Mouse (Mus musculus) A20 (cell line): ENCODE results near the gene Cd8b1.
"Not testable (repeated sequence)": the region's sequence is repeated elsewhere in the genome, so short reads cannot be mapped to it uniquely, and the experiment has no call there.

Experiments
- DNase-seq: peaks from one replicate; pipeline ENCODE4 v3.0.0-alpha.2; 2011; ENCODE audit warnings: low read depth, low spot score

The Cd8b1 gene

DNA sequence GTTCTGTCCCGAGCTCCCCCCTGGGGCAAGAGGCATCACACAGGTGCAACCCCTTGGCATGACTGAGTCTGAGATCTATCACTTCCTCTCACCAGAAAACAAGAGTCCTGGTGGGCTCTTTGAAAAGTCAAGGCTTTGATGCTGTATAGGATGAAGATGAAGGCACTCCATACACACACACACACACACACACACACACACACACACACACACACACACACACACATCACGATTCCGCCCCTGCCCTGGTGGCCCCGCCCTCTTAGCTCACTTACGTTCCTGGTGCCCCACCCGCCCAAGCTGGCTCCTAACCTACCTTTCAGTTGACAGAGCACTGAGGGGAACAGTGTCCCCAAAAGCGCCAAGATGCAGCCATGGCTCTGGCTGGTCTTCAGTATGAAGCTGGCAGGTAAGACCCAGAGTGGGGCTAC is at the start of gene Cd8b1:
Gene Cd8b1 (plus strand): TSS at position 298 of the 431 bp plus-strand sequence.
- DNase-seq = no peak

DNA sequence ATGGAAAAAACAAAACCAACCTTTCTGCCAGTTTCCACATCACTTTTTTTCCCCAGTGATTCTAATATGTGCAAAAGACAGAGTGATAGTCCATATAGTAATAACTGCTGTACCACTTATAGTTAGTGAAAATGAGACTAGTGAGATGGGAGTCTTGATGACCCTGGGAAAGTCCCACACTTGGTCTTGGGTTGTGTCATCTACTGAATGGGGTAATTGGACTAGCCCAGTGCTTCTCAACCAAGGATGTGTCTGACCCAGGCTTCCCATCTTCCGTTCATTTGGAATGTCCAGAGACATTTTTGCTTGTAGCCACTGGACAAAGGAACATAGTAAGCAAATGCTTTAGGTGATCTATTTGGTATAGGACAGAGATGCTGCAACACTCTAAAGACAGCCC is 48.9 kb upstream of the Cd8b1 start:
- no peak for DNase-seq

DNA sequence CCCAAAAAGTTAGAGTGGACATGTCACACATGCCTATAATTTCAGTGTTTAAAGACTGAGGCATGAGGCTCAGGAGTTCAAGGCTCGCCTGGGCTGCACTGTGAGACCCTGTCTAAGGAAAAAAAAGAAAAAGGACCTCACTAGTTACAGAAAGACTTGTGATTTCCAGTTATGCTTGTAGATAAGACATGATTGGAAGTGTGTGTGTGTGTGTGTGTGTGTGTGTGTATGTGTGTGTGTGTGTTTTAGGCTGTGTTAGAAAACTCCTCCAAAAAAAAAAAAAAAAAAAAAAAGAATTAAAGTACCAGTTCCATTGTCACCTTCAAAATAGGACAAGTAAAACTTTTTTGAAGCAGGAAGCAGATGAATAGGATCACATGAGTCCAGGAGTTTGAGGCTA is 48.0 kb upstream of the Cd8b1 start:
- DNase-seq = no peak

DNA sequence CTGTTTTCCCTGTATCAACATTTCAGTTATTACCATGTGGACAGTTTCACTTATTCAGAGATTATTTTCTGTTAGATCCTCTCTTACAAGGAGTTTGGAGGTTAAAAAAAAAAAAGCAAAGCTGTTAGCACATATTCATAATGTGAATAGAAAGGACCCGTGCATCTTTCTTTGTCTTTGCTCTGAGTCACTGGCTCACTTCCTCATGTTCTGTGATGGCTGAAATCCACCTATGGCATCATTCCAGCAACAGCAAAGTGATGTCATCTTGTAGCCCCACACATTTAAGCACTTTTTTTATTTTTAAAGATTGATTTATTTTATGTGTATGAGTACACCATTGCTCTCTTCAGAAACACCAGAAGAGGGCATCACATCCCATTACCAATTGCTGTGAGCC is 43.2 kb upstream of the Cd8b1 start:
- DNase-seq = no peak

DNA sequence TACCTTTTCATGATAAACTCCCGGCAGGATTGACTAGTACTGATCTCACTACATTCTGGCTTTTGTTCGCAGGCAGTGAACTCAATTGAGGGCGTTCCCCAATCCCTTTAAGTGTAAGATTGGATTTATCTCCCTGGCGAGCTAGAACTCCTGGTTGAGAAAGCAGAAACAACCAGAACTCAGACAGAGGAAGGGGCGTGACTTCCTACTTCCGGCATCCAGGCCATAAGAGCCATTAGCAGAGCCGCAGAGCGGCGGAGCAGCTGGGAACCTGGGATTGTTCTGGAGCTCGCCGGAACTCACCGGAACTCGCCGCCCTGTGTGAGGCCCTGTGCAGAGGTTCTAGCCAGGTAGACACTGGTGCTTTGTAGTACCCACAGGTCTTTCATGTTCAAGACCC is 29.1 kb upstream of the Cd8b1 start:
- no peak for DNase-seq

DNA sequence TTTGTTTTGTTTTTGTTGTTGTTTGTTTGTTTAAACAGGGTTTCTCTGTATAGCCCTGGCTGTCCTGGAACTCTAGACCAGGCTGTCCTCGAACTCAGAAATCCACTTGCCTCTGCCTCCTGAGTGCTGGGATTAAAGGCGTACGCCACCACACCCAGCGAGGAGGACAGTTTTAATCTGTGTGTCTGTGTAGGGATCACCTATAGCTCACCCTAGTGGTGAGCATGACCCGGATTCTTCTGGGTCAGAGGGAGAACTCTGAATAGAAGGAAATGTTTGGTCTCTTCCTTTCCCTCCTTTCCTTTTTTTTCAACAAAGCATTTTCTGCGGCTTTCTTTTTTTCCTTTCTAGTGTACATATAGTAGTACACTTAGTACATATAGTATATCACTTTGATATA is 27.3 kb upstream of the Cd8b1 start:
- no peak for DNase-seq

DNA sequence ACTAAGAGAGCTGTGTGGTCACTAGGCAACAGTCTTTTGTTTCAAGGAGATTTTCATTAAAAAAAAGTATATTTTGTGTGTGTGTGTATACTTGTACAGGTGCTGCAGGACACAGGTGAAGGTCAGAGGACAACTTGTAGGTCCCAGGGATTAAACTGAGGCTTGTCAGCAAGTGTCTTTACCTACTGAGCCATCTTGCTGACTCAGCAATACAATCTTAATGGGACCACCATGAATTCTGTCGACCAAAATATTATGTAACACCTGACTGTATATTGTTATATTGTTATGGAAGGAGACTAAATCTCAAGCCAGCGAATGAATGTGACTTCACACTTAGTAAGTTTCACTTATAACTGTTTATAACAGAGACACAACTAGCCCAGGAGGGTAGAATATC is 24.5 kb upstream of the Cd8b1 start:
- no peak for DNase-seq

DNA sequence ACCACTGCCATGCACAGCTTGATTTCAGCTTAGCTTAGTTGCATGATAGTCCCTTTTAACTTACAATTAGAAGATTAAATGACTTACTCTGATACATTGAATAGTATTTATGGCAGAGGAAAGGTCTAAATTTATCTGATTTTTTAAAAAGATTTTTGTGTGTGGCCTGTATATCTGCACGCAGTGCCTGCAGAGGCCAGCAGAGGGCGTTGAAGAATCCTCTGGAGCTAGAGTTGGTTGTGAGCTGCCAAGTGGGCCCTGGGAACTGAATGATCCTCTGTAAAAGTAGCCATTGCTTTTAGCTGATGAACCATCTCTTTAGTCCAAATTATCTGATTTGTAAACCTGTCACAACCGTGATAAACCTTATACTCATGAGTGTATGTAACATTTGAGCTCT is 23.8 kb upstream of the Cd8b1 start:
- DNase-seq = peak; percentile 31

DNA sequence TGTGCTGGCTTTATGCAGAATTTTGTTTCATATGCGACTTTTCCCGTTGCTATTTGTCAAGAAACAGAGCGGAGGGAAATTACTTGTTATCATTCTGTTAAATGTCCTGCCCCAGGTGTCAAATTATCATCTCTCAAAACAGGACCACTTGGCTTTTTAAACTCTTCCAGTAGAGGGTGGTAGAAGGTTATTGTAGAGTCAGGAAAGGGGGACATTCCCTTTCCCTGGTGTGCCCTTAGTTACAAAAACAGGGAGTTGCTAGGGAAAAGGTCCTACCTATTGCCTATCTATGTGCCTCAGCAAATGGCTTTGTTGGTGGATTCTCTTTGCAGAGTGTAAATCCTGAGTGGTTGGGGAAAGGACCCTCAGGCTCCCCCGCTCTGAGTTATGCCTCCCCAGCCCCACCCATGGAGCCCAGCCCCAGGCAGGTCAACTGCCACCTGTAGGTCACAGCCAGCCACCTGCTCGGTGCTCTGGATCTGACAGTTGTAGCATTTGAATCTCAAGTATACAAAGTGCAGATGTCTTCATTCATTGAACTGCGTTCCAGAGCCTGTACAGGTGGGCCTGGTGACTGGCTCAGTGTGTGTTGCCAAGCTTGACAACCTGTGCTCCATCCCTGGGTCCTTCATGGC is 20.4 kb upstream of the Cd8b1 start:
- no peak for DNase-seq

DNA sequence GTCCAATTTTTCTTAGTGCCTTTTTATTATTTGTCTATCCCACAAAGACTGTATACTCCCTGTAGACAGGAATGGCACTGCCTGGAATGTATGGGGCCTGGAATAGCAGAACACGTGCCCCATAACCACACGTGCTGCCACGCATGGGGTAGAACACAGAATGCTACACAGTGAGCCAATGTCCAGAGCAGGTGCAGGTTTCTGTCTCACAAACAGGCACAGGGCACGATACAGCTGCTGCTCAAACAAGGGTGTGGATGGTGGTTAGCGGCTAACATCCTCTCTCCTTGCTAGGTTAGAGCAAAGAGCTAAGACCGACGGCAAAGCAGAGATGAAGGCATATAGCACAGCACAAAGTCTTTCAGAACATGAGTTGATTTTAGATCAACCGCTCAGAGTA is 15.1 kb upstream of the Cd8b1 start:
- DNase-seq = no peak

DNA sequence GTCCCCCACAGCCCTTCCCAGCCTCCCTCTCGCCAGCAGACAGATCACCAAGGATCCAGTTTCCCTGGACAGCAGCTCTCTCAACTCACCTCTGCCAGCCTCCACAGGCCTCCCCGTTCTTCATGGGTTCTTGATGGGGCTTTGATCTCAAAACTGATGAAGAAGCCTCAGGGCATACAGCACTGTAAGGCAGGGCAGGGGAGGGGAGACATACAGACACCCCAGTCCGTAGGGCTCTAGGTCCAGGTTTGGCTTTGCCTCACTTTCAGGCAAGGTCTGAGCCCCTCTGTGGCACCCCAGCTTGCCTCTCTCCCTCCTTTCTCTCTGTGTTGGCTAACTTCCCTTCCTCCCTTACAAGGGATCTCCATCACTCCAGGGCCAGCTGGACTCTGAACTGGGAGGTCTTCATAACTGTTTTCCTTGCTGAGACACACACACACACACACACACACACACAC is 733 bp upstream of the Cd8b1 start, which contains the start of gene Smyd1:
Gene Smyd1 (minus strand): TSS at position 408 of the 458 bp plus-strand sequence.
- no peak for DNase-seq

DNA sequence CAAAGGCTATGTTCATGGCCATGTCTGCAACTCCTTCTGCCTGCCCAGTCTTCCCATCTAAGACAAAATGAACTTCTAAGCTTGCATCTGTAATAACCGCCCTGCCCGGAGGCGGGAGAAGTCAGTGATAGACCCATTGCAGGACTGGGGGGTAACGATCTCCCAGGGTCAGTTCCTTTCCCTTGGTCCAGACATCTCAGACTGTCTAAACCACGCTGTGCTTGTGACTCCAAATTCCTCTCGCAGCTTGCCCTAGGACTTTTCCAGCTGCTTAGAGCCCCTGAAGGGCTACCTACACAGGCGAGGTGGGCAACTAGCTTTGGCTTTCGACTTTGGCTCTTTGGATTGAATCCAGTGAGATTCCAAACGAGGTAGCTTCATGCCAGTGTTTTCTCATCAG is 2.2 kb downstream of the Cd8b1 start:
- DNase-seq = no peak

DNA sequence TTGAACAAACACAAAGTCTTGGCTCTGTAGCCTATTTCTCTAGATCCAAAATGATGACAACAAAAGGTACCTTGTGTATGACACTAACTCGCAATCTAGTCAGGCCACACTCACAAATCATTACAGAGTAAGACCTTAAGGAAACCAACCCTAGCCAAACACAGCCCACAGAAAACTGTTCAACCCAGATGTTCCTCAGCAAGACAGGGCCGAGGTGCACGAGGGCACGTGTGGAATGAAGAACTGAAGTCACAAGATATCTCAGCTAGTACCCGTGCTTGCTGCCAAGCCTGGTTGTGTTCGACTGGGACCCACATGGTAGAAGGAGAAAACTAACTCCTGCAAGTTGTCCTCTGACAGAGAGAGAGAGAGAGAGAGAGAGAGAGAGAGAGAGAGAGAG is 7.3 kb downstream of the Cd8b1 start:
- DNase-seq = no peak

DNA sequence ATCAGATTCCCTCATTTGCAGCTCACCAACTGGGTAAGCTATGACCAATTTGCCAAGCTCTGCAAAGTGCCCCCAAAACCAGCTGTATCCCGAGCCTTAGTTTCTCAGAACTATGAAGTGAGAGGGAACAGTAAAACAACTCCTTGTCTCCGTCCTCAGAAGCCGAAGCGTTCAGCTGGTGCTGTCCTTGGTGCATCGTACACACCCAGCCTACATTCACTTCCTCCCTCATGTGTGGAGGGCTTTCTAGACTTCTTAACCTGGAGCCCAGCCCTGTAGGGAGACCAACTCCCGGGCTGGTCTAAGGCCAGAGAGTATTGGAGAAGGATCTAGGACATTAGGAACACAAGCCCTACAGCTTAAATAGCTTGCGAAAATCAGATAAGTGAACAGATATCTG is 7.9 kb downstream of the Cd8b1 start:
- no peak for DNase-seq

DNA sequence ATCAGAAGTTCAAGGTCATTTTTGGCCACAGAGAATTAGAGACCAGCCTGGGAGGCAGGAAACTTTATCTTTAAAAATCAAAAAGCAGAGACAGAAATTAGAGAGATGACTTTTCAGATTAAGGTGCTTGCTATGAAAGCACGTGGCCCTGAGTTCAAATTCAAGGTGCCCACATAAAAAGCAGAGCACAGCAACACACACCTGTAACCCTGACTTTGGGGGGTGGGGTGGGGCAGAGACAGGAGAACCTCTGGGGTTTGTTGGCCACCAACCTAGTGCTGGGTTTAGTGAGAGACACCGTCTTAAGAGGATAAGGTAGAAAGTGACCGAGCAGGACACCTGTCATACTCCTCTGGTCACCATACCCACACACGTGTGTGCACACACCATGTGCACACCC is 8.9 kb downstream of the Cd8b1 start:
- DNase-seq = not testable (repeated sequence)

DNA sequence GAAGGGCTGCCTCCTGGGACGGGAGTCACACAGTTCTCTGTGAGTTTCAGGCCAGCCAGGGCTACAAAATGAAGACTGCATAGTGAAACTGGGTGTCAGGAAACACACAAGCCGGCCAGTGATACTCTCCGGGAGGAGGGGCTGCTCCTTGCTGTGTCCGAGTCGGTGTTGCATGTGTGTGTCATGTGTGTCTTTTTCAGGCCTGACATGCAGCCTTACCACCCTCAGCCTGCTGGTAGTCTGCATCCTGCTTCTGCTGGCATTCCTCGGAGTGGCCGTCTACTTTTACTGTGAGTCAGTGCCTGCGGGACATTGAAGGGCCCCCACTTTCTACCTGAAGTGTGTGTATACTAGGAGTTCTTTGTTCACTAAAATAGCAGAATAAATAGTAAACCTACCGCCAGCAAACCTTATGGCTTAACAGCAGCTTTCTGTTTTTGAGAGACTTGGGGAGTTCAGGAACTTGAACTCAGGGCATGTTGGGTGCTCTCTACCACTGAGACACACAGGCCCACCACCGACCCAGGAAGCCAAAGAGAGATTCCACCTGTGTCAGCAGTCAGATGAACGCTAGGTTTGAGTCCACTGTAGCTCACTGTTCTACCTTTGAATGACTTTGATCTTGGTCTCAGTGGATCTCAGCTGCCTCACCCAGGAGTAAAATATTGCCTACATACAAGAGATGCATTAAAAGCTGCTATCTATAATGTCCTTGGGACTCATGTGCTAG is 9.8 kb downstream of the Cd8b1 start:
- no peak for DNase-seq

DNA sequence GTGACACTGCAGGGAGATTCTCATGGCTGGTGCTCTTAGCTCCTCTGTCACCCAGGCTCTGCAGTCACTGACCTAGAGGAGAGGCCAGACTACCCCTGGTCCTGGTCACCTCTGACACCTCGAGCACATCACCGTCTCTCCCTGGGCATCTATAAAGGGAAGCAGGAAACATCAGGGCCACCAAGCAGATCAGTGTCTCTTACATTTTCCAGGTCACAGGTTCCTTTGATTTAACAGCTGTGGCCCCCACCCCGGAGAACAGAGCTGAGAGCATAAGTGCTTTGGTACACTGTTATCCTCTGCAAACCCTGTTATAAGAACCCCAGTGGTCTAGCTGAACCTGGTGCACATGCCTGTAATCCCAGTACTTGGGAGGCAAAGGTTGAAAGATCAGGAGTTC is 10.4 kb downstream of the Cd8b1 start:
- DNase-seq = no peak

DNA sequence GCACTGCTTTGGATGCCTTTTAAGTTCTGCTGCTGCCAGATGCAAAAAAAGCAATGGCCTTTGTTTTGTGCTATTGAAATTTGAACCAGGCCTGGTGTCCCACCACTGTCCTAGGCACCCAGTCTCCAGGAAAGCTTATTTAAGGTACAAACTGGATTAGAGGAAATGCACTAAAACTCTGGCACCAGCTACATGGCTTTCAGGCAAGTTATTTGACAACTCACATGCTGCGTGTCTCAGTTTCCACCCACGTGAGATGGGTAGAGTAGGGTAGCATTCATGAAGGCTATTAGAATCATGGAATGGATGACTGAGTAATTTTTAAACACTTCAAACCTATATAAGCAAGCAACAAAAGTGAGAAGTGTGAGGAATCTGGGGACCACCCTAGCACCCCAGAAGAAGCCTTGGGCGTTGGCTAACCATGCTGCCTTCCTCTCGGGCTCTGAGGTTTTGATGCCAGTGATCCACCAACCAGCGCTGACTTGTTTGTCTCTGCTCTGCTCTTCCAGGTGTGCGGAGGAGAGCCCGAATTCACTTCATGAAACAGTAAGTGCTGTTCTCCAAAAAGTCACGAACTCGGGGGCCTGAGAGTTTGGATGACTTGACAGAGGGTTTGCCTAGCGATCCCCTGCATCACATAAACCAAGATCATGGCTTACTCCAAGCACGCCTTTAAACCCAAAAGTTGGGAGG is 11.1 kb downstream of the Cd8b1 start:
- DNase-seq = no peak

DNA sequence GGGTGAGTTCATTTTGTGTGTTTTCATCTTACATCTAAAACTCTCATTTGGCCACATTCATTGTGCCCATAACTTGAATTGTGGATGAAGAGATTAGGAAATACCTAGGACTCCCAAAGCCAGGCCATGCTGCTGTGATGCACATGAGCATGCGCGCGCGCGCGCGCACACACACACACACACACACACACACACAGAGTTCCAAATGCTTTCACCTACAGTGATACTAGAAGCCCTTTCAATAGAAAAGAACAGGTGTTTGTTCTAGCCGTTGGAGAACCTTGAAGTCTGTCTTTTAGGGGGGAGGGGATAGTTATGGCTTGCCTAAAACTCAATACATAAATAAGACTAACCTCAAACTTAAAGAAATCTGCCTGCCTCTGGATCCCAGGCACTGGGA is 15.1 kb downstream of the Cd8b1 start:
- no peak for DNase-seq

DNA sequence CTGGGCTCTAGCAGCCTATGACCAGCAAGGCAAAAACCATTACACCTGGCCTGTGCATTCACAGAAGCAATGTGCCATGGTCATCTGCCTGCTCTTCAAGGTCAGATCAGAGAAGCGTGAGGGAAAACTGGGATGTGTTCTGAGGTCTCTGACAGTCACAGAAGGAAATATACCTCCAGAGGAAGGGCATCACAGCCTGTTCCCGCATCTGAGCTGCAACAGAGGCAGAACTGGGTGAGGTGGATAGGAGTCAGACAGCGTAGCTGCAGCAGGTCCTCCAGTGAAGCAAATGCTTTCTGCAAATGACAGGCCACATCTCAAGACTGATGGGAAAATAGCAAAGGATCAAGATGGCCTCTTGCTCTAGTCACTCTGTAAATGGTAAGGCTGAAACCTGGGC is 16.4 kb downstream of the Cd8b1 start:
- DNase-seq = no peak

DNA sequence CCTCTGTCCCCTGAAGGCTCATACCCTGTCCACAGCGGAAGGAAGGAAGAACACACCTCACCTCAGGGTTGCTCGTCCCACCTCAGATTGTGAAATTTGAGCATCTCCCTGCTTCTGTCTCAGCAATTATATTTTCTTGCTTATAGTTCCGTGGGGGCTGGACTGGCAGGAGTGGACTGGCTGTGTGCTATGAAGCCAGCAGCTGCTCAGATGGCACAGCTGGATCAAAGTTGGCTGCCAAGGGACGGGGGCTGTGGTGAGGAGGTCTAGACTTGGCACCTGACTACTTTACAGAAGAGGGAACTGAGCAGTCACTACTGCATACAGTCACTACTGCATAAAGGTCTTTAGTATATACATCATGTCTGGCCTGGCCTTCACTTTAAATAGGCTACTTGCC is 16.8 kb downstream of the Cd8b1 start:
- DNase-seq = no peak

DNA sequence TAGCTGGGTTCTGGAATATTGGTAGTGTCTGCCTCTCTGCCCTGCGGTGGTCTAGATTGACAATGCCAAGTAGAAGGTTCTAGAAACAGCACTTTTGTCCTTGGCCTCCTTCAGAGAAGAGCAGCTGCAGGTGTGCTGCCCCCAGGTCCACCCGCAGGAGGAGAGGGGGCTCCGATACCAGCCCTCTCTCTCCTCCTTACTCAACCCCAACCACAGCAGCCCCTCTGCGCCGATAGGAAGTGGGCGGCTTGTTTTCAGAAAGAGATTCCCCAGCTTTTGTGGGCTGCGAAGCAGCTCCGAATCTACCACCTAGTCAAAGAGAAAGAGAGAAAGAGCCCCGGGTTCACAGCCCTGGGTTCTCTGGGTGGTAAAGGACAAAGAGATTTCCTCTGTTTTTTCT is 18.6 kb downstream of the Cd8b1 start:
- no peak for DNase-seq

DNA sequence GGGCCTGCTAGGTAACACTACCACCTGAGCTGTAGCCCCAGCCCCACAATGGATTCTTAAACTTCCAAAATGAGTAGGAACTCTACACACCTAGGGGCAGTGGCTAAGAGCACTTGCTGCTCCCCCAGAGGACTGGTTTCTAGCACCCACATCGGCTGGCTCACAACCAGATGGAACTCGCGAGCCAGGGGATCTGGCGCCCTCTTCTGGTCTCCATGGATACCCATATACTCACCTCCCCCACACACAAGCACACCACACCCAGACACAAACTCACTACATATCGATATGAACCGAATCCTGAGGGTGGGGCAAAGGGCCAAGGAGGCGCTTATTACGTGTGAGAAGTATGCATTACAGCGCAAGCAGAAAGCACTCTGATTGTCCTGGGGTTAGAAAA is 25.4 kb downstream of the Cd8b1 start:
- DNase-seq = no peak
